Mouse (Mus musculus) bone marrow macrophage, adult 2 months (primary cell): Measurements from ENCODE around the gene Tec. TPM values are rescaled to one million over a fixed set of nuclear protein-coding genes. Genes with fewer than 3 reads are reported as not detected.

ENCODE experiments used
- H3K27ac ChIP-seq: 2 replicates; pipeline ENCODE4 v1.5.1; 2012; ENCODE audit warnings: low read depth, low read length; ENCODE audit not compliant: insufficient read depth
- H3K4me1 ChIP-seq: 2 replicates; pipeline ENCODE4 v1.6.1; 2012; ENCODE audit warnings: low read length; ENCODE audit not compliant: control insufficient read depth, insufficient read depth
- H3K4me3 ChIP-seq: 2 replicates; pipeline ENCODE4 v1.5.1; 2012; ENCODE audit warnings: mild to moderate bottlenecking, low read length, moderate library complexity; ENCODE audit not compliant: insufficient read depth
- CTCF ChIP-seq: IDR thresholded peaks from 2 replicates; pipeline ENCODE4 v1.5.1; 2012; ENCODE audit warnings: low read depth, mild to moderate bottlenecking, low read length, moderate library complexity
- POLR2A ChIP-seq: IDR thresholded peaks from 2 replicates; pipeline ENCODE4 v1.6.1; 2012; ENCODE audit warnings: mild to moderate bottlenecking, low read depth, low read length, borderline replicate concordance
- polyA plus RNA-seq: library from polyadenylated mRNA; stranded (reverse); fragments of >200 nt; gene quantifications from 2 replicates; pipeline ENCODE4 v1.2.4, GENCODE M21; 2012; ENCODE audit not compliant: missing spikeins, insufficient read depth, insufficient read length

Gene Tec
- polyA plus RNA-seq, 1 experiment: 71.7 TPM

GRCm38 (mm10) chr5:72844776-72845495, 23.3 kb downstream of the Tec start:
- Histone ChIP-seq H3K4me1 (peaks cover 68% of the 10 kb centered on the region), H3K27ac (no peak overlapping the region), H3K4me3 (no peak overlapping the region)
- no peak for TF ChIP-seq CTCF
- no peak for TF ChIP-seq POLR2A

- no peak overlapping the region for H3K4me3 ChIP-seq
- H3K4me1 ChIP-seq: peaks cover 67% of the 10 kb centered on the region
- TF ChIP-seq POLR2A (no peak), CTCF (no peak)
- H3K27ac ChIP-seq: peak overlapping the region; percentile 9; the same call in 1 of the 2 replicates
Measured at GRCm38 (mm10) chr5:72844294-72844693, 24.0 kb downstream of the Tec start.

GRCm38 (mm10) chr5:72839655-72840054, 28.6 kb downstream of the Tec start:
- TF ChIP-seq CTCF (no peak), POLR2A (no peak)
- peaks cover 35% of the 10 kb centered on the region for H3K4me1 ChIP-seq
- H3K4me3 ChIP-seq: no peak overlapping the region
- H3K27ac ChIP-seq: no peak overlapping the region

- Histone ChIP-seq H3K4me1 (peaks cover 32% of the 10 kb centered on the region), H3K27ac (no peak overlapping the region), H3K4me3 (no peak overlapping the region)
- TF ChIP-seq CTCF (no peak), POLR2A (no peak)
Measured at GRCm38 (mm10) chr5:72838976-72839375, 29.3 kb downstream of the Tec start.

GRCm38 (mm10) chr5:72835656-72836055, 32.6 kb downstream of the Tec start:
- Histone ChIP-seq H3K4me3 (no peak overlapping the region), H3K4me1 (peaks cover 46% of the 10 kb centered on the region), H3K27ac (no peak overlapping the region)
- TF ChIP-seq CTCF (no peak), POLR2A (no peak)

GRCm38 (mm10) chr5:72832904-72833765, 35.1 kb downstream of the Tec start:
- peak overlapping the region; percentile 32 for H3K27ac ChIP-seq
- TF ChIP-seq POLR2A (no peak), CTCF (no peak)
- peaks cover 59% of the 10 kb centered on the region for H3K4me1 ChIP-seq
- H3K4me3 ChIP-seq: peak overlapping the region; percentile 19

- H3K4me1 ChIP-seq: peaks cover 67% of the 10 kb centered on the region
- H3K27ac ChIP-seq: no peak overlapping the region
- H3K4me3 ChIP-seq: no peak overlapping the region
- TF ChIP-seq POLR2A (no peak), CTCF (no peak)
Measured at GRCm38 (mm10) chr5:72832191-72832590, 36.1 kb downstream of the Tec start.

GRCm38 (mm10) chr5:72830988-72831610, 37.2 kb downstream of the Tec start:
- Histone ChIP-seq H3K4me3 (no peak overlapping the region), H3K4me1 (peaks cover 73% of the 10 kb centered on the region), H3K27ac (no peak overlapping the region)
- TF ChIP-seq CTCF (no peak), POLR2A (no peak)

GRCm38 (mm10) chr5:72829506-72830067, 38.7 kb downstream of the Tec start:
- TF ChIP-seq CTCF (no peak), POLR2A (no peak)
- H3K4me3 ChIP-seq: no peak overlapping the region
- no peak overlapping the region for H3K27ac ChIP-seq
- H3K4me1 ChIP-seq: peaks cover 66% of the 10 kb centered on the region
